Mouse (Mus musculus): ENCODE results near the gene Dst. TPM values are rescaled to one million over a fixed set of nuclear protein-coding genes. Genes with fewer than 3 reads are reported as not detected.

Gene Dst
- total and polyA plus RNA-seq, 3 experiments = 0.08 to 0.60 TPM; not detected in 1

GRCm38 (mm10) chr1:34288181-34288580, 380.2 kb downstream of the Dst start:
- no peak overlapping the region for H3K4me3 ChIP-seq (ENCODE audit: control insufficient read depth in 1 of 2, insufficient read depth in 1 of 2, low read depth in 2 of 2, low read length in 2 of 2)
- no peaks in the 10 kb centered on the region for H3K9me3 ChIP-seq (replicated peaks; ENCODE audit: insufficient read depth, low read length)
- H3K27me3 ChIP-seq (ENCODE audit: control insufficient read depth in 1 of 2, insufficient read depth in 2 of 2, low read length in 2 of 2) = no peaks in the 10 kb centered on the region
- H3K4me1 ChIP-seq (ENCODE audit: control insufficient read depth in 1 of 2, insufficient read depth in 2 of 2, low read length in 2 of 2) = no peaks in the 10 kb centered on the region
- H3K9ac ChIP-seq (ENCODE audit: control insufficient read depth, low read depth, low read length, poor library complexity, severe bottlenecking) = no peak overlapping the region
- H3K27ac ChIP-seq (ENCODE audit: control insufficient read depth, low read depth, low read length) = no peak overlapping the region
- no peaks in the 10 kb centered on the region for H3K79me2 ChIP-seq (ENCODE audit: control insufficient read depth, insufficient read depth, low read length, poor library complexity)
- DNase-seq (ENCODE audit: low read depth, low spot score) = no peak
- H3K36me3 ChIP-seq (ENCODE audit: control insufficient read depth in 1 of 2, insufficient read depth in 2 of 2, low read length in 2 of 2) = no peaks in the 10 kb centered on the region; a peak in 1 of 4 replicates
- TF ChIP-seq TCF12 (IDR thresholded peaks at IDR 0.05; ENCODE audit: low read depth, low read length) = no peak
- no peak for TF ChIP-seq CHD2 (IDR thresholded peaks at IDR 0.05; ENCODE audit: low read length)
- TF ChIP-seq POLR2A (IDR thresholded peaks at IDR 0.05; ENCODE audit: control insufficient read depth in 1 of 2, insufficient read depth in 1 of 2, low read depth in 1 of 2, low read length in 2 of 2, poor library complexity in 1 of 2) = no peak
- TF ChIP-seq ZKSCAN1 (IDR thresholded peaks at IDR 0.05; ENCODE audit: low read depth, low read length) = no peak
- TF ChIP-seq MYB (IDR thresholded peaks at IDR 0.05; ENCODE audit: low read depth, low read length) = no peak
- TF ChIP-seq USF2 (IDR thresholded peaks at IDR 0.05; ENCODE audit: borderline replicate concordance in 1 of 2, insufficient read depth in 1 of 2, low read depth in 1 of 2, low read length in 2 of 2) = no peak

- Histone ChIP-seq H3K36me3 (ENCODE audit: control insufficient read depth in 1 of 2, insufficient read depth in 2 of 2, low read length in 2 of 2) (no peaks in the 10 kb centered on the region), H3K9ac (ENCODE audit: control insufficient read depth, low read depth, low read length, poor library complexity, severe bottlenecking) (0 out of 2 replicates have a peak overlapping the region, but pooled peaks have one; percentile 13)
- TF ChIP-seq UBTF (IDR thresholded peaks at IDR 0.05; ENCODE audit: borderline replicate concordance, insufficient read depth, low read depth, low read length) = no peak
- no peak for TF ChIP-seq RCOR1 (IDR thresholded peaks at IDR 0.05; ENCODE audit: low read depth, low read length)
- no peak for TF ChIP-seq MAZ (IDR thresholded peaks at IDR 0.05; ENCODE audit: low read depth, low read length)
- no peak for TF ChIP-seq MAFK (IDR thresholded peaks at IDR 0.05; ENCODE audit: borderline replicate concordance, low read depth, low read length)
- no peak for TF ChIP-seq TAL1 (IDR thresholded peaks at IDR 0.05; ENCODE audit: low read length)
- TF ChIP-seq EP300 (IDR thresholded peaks at IDR 0.05; ENCODE audit: low read depth in 1 of 2, low read length in 2 of 2) = no peak
- TF ChIP-seq ZKSCAN1 (IDR thresholded peaks at IDR 0.05; ENCODE audit: low read depth, low read length) = no peak
- TF ChIP-seq USF2 (IDR thresholded peaks at IDR 0.05; ENCODE audit: borderline replicate concordance in 1 of 2, insufficient read depth in 1 of 2, low read depth in 1 of 2, low read length in 2 of 2) = no peak
- TF ChIP-seq KAT2A (conservative IDR thresholded peaks at IDR 0.05; ENCODE audit: low read depth, low read length) = no peak
These were observed 380.9 kb downstream of the Dst start for GRCm38 (mm10) chr1:34288721-34289471.

More at GRCm38 (mm10) chr1:34288721-34289471, 380.9 kb downstream of the Dst start:
- Histone ChIP-seq H3K4me1 (ENCODE audit: control insufficient read depth in 1 of 2, insufficient read depth in 2 of 2, low read length in 2 of 2) (no peaks in the 10 kb centered on the region), H3K9me3 (replicated peaks; ENCODE audit: insufficient read depth, low read length) (no peaks in the 10 kb centered on the region), H3K4me3 (ENCODE audit: control insufficient read depth in 1 of 2, insufficient read depth in 1 of 2, low read depth in 2 of 2, low read length in 2 of 2) (peak overlapping the region; percentile 15 to 39; a peak in 2 of 4 replicates), H3K27me3 (ENCODE audit: control insufficient read depth in 1 of 2, insufficient read depth in 2 of 2, low read length in 2 of 2) (no peaks in the 10 kb centered on the region), H3K27ac (ENCODE audit: control insufficient read depth, low read depth, low read length) (no peak overlapping the region), H3K79me2 (ENCODE audit: control insufficient read depth, insufficient read depth, low read length, poor library complexity) (no peaks in the 10 kb centered on the region)
- peak; percentile 32 for DNase-seq (ENCODE audit: low read depth, low spot score)

Measured in MEL (cell line).